Mouse (Mus musculus) heart, postnatal 0 days (tissue): ENCODE data around the gene Wwc1. TPM values are rescaled to one million over a fixed set of nuclear protein-coding genes. Genes with fewer than 3 reads are reported as not detected.
A peak's percentile ranks its signal among the peaks of the same experiment; 100 is the strongest.
"Not testable (repeated sequence)": the region's sequence is repeated elsewhere in the genome, so short reads cannot be mapped to it uniquely, and the experiment has no call there.

Experiments used
- ATAC-seq: fragments of 200-750 bp; cut with Nextera tagmentation; 2 replicates; pipeline ENCODE4 v1.8.0; 2017; ENCODE audit warnings: low read depth, moderate number of reproducible peaks, moderate library complexity; ENCODE audit not compliant: insufficient read depth
- DNase-seq: peaks from one replicate; pipeline ENCODE4 v3.0.0-alpha.2; 2016; ENCODE audit warnings: low spot score
- H3K27ac ChIP-seq: fragments of 300-500 bp; sonication (generic); 2 replicates; pipeline ENCODE4 v1.5.1; 2014; ENCODE audit warnings: low read depth, mild to moderate bottlenecking
- H3K27me3 ChIP-seq: fragments of 300-500 bp; sonication (generic); 2 replicates; pipeline ENCODE4 v1.6.1; 2014; ENCODE audit warnings: low read length, mixed read lengths; ENCODE audit not compliant: control insufficient read depth, insufficient read depth
- H3K36me3 ChIP-seq: fragments of 300-500 bp; sonication (generic); replicated peaks from 2 replicates; pipeline ENCODE4 v1.6.1; 2014; ENCODE audit warnings: low read length, mixed read lengths; ENCODE audit not compliant: control insufficient read depth, insufficient read depth
- H3K4me1 ChIP-seq: fragments of 300-500 bp; sonication (generic); 2 replicates; pipeline ENCODE4 v1.6.1; 2014; ENCODE audit warnings: antibody characterized with exemption; ENCODE audit not compliant: control insufficient read depth, insufficient read depth
- H3K4me2 ChIP-seq: fragments of 300-500 bp; sonication (generic); 2 replicates; pipeline ENCODE4 v1.6.1; 2014; ENCODE audit warnings: low read depth, mild to moderate bottlenecking, low read length, moderate library complexity
- H3K4me3 ChIP-seq: fragments of 300-500 bp; sonication (generic); 2 replicates; pipeline ENCODE4 v1.5.1; 2014; ENCODE audit warnings: low read depth, low read length
- H3K9ac ChIP-seq: fragments of 300-500 bp; sonication (generic); replicated peaks from 2 replicates; pipeline ENCODE4 v1.6.1; 2014; ENCODE audit warnings: low read depth, low read length, mixed read lengths
- H3K9me3 ChIP-seq: fragments of 300-500 bp; sonication (generic); replicated peaks from 2 replicates; pipeline ENCODE4 v1.6.1; 2016; ENCODE audit warnings: low read length; ENCODE audit not compliant: control insufficient read depth
- CTCF ChIP-seq: IDR thresholded peaks from 2 replicates; pipeline ENCODE4 v1.5.1; 2016; ENCODE audit warnings: antibody characterized with exemption, control low read depth, low read depth
- EP300 ChIP-seq: IDR thresholded peaks from 2 replicates; pipeline ENCODE4 v1.6.1; 2016; ENCODE audit warnings: antibody characterized with exemption, low read depth
- WGBS: fragments of 180-500 bp; shearing (Covaris S2); extraction: QIAGEN DNeasy Blood & Tissue Kit; methylation state at CpG from one replicate; pipeline ENCODE4 v1.1.7; 2014; 5-methylcytosine and 5-hydroxymethylcytosine counted together
- polyA plus RNA-seq: library from polyadenylated mRNA; unstranded; fragments of >200 nt; fragmentation: Nextera tagmentation; extraction: Ambion mirVana; gene quantifications from 2 replicates; pipeline ENCODE4 v1.2.1, GENCODE M21; 2015
- total RNA-seq: library from RNA; depleted of rRNA; stranded (reverse); fragments of >200 nt; gene quantifications from 2 replicates; pipeline ENCODE4 v1.2.3, GENCODE M21; 2014; ENCODE audit warnings: low replicate concordance

Gene Wwc1
- total and polyA plus RNA-seq, 2 experiments from 2014 or later = 0.31 to 1.6 TPM

- no peaks in the 10 kb centered on the region for H3K27me3 ChIP-seq
- no peak overlapping the region for H3K4me3 ChIP-seq
- no peak for ATAC-seq
- H3K4me1 ChIP-seq = no peaks in the 10 kb centered on the region
- no peak overlapping the region for H3K9ac ChIP-seq
- H3K9me3 ChIP-seq = no peaks in the 10 kb centered on the region
- H3K27ac ChIP-seq = no peak overlapping the region
- H3K4me2 ChIP-seq = no peak overlapping the region
- no peaks in the 10 kb centered on the region for H3K36me3 ChIP-seq
- peak; percentile 29 for TF ChIP-seq CTCF
- TF ChIP-seq EP300 = no peak
- DNase-seq = no peak
- WGBS = 53% methylated on average over 4 of the region's 4 CpGs
Measured at GRCm38 (mm10) chr11:35852731-35853130, 127.6 kb downstream of the Wwc1 start.

DNA sequence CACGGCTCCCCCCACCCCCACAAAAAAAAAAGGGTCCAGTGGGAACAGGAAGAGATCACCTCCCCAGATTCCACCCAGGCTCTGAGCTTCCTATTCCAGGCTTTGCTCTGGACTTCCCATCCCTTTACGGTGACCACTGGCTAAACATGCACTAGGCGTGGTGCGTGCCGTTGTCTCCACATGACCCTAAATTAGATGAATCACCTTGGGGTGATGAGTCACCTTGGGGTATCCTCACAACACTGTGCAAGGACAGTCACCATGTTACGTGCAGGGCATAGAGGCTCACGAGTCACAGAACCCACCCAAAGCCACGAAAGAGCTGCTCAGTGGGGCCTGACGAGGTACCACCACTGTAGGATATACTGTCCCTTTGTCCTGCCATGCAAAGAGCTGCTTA is 136.0 kb downstream of the Wwc1 start:
- Histone ChIP-seq H3K9ac (no peak overlapping the region), H3K4me3 (no peak overlapping the region), H3K27me3 (no peaks in the 10 kb centered on the region), H3K9me3 (no peaks in the 10 kb centered on the region), H3K27ac (no peak overlapping the region), H3K4me2 (no peak overlapping the region), H3K4me1 (no peaks in the 10 kb centered on the region), H3K36me3 (no peaks in the 10 kb centered on the region)
- ATAC-seq = no peak
- no peak for DNase-seq
- WGBS = 78% methylated on average over 9 of the region's 9 CpGs
- TF ChIP-seq EP300 (no peak), CTCF (no peak)

GRCm38 (mm10) chr11:35842560-35842959 is 137.8 kb downstream of the Wwc1 start:
- not testable (repeated sequence) for H3K27me3 ChIP-seq, H3K4me1 ChIP-seq, H3K4me3 ChIP-seq, H3K9ac ChIP-seq, DNase-seq, ATAC-seq, H3K4me2 ChIP-seq, H3K9me3 ChIP-seq, H3K27ac ChIP-seq, H3K36me3 ChIP-seq
- 80% methylated on average over 4 of the region's 4 CpGs for WGBS

DNA sequence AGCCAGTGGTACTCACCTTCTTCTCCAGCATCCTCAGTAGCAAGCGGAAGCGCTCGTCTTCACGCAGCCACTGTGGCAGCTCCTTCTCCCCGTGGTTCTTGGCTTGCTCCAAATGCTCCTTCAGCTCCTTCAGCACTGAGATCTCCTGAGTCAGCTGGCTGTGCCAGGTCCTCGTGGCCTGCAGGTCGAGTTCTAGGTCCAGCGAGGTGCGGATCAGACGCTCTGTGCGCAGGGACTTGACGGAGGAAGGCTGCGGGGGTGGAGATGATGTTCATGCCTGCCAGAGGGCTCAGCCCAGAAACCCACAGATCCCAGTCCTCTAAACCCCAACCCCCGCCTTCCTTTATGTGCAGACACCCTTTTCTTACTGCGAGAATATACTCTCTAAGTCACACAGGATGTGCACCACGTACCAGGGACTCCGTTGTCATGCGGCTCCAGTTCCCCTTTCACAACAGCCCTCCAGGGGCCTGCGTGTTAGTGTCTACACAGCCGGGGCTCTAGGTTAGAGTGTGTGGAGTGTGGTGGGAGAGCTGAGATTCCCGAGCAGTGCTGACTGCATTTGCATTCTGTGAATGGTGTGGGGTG is 138.5 kb downstream of the Wwc1 start:
- 84% methylated on average over 21 of the region's 21 CpGs for WGBS
- H3K9ac ChIP-seq = no peak overlapping the region
- no peak overlapping the region for H3K4me2 ChIP-seq
- no peaks in the 10 kb centered on the region for H3K9me3 ChIP-seq
- peaks cover 4% of the 10 kb centered on the region; the same call in 1 of the 2 replicates for H3K4me1 ChIP-seq
- TF ChIP-seq CTCF (no peak), EP300 (no peak)
- ATAC-seq (no peak), DNase-seq (no peak)
- H3K36me3 ChIP-seq = no peaks in the 10 kb centered on the region
- no peak overlapping the region for H3K27ac ChIP-seq
- no peak overlapping the region for H3K4me3 ChIP-seq
- no peaks in the 10 kb centered on the region for H3K27me3 ChIP-seq

DNA sequence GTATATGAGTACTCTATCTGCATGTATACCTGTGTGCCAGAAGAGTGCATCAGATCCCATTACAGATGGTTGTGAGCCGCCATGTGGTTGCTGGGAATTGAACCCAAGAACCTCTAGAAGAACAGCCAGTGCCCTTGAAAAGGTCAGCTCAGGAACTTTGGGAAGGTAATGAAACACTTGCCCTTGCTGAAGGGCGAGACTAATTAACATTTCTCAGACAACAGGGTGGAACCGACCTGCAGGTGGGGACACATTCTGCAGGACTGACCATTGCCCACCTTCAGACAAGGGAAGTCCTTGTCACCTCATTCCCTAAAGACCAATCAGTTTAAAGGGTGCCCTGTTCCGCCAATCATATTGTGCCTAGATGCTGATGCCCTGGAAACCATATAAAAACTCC is 139.5 kb downstream of the Wwc1 start:
- not testable (repeated sequence) for H3K27ac ChIP-seq, H3K9ac ChIP-seq, H3K4me2 ChIP-seq, ATAC-seq, H3K27me3 ChIP-seq, H3K36me3 ChIP-seq, H3K9me3 ChIP-seq, H3K4me1 ChIP-seq, DNase-seq, H3K4me3 ChIP-seq
- WGBS = 82% methylated on average over 4 of the region's 4 CpGs

- DNase-seq = no peak
- TF ChIP-seq CTCF = peak; percentile 14
- no peak for TF ChIP-seq EP300
- H3K9ac ChIP-seq = no peak overlapping the region
- H3K27me3 ChIP-seq = no peaks in the 10 kb centered on the region
- H3K27ac ChIP-seq = no peak overlapping the region
- peaks cover 4% of the 10 kb centered on the region; the same call in 1 of the 2 replicates for H3K4me1 ChIP-seq
- no peaks in the 10 kb centered on the region for H3K36me3 ChIP-seq
- no peak for ATAC-seq
- 73% methylated on average over 7 of the region's 7 CpGs for WGBS
- H3K4me3 ChIP-seq = no peak overlapping the region
- no peak overlapping the region for H3K4me2 ChIP-seq
- H3K9me3 ChIP-seq = no peaks in the 10 kb centered on the region
Measured at GRCm38 (mm10) chr11:35840282-35840681, 140.0 kb downstream of the Wwc1 start.
